Comparison of ENCODE assay signal across 11 mouse cellular contexts in genomic region chr2:130581201-130581600, GRCm38 (mm10). TPM values are rescaled to one million over a fixed set of nuclear protein-coding genes. Genes with fewer than 3 reads are reported as not detected.
DNase-seq lines count a peak whose midpoint lies in the region; ATAC-seq lines count a peak whose summit lies in the region.
"Had no signal": no experiment of that assay in that cellular context is flagged by ENCODE, and none has a peak within 500 bp of the region (broad histone marks: within the 10 kb centered on the region; RNA-seq: fewer than 3 reads in every experiment).

No protein-coding gene starts in this region.

- H3K36me3 ChIP-seq in heart, embryonic 13.5 days: no peaks in the 10 kb centered on the region
- H3K36me3 ChIP-seq in embryonic facial prominence, embryonic 10.5 days (replicated peaks): no peaks in the 10 kb centered on the region
- no peaks in the 10 kb centered on the region for H3K36me3 ChIP-seq in hindbrain, embryonic 16.5 days (ENCODE audit: control insufficient read depth, insufficient read depth, low read length)
- no peaks in the 10 kb centered on the region for H3K36me3 ChIP-seq in midbrain, embryonic 16.5 days (ENCODE audit: control insufficient read depth, insufficient read depth, low read length)

- H3K27ac ChIP-seq in heart, embryonic 13.5 days (replicated peaks): no peak overlapping the region
- H3K27ac ChIP-seq in embryonic facial prominence, embryonic 10.5 days (replicated peaks): no peak overlapping the region
- no peak overlapping the region for H3K27ac ChIP-seq in hindbrain, embryonic 16.5 days (ENCODE audit: low read depth, low read length)
- H3K27ac ChIP-seq in midbrain, embryonic 16.5 days (ENCODE audit: low read length): no peak overlapping the region

- intact Hi-C loops in heart, postnatal 25 days (cut with DNase I): no loop called here

- ATAC-seq in heart, embryonic 13.5 days (ENCODE audit: extremely low read depth, insufficient number of reproducible peaks, low FRiP score, low TSS enrichment): no peak
- ATAC-seq in hindbrain, embryonic 16.5 days: no peak
- ATAC-seq in midbrain, embryonic 16.5 days: no peak

- H3K27me3 ChIP-seq in heart, embryonic 13.5 days (replicated peaks): peaks cover 82% of the 10 kb centered on the region
- peaks cover 91% of the 10 kb centered on the region for H3K27me3 ChIP-seq in embryonic facial prominence, embryonic 10.5 days (replicated peaks; ENCODE audit: low read depth, poor library complexity, severe bottlenecking)
- H3K27me3 ChIP-seq in hindbrain, embryonic 16.5 days (replicated peaks; ENCODE audit: control insufficient read depth, insufficient read depth, low read length): peaks cover 52% of the 10 kb centered on the region
- H3K27me3 ChIP-seq in midbrain, embryonic 16.5 days (ENCODE audit: control insufficient read depth, insufficient read depth, low read depth, low read length): peaks cover 58% of the 10 kb centered on the region

- peak overlapping the region; percentile 67; the same call in 1 of the 2 replicates for H3K9ac ChIP-seq in heart, embryonic 13.5 days
- peak overlapping the region; percentile 38; the same call in 1 of the 2 replicates for H3K9ac ChIP-seq in hindbrain, embryonic 16.5 days (ENCODE audit: low read depth, low read length)
- no peak overlapping the region for H3K9ac ChIP-seq in midbrain, embryonic 16.5 days (ENCODE audit: low read depth, low read length)

- H3K4me1 ChIP-seq in heart, embryonic 13.5 days: peaks cover 54% of the 10 kb centered on the region
- peaks cover 29% of the 10 kb centered on the region for H3K4me1 ChIP-seq in embryonic facial prominence, embryonic 10.5 days
- peaks cover 12% of the 10 kb centered on the region for H3K4me1 ChIP-seq in hindbrain, embryonic 16.5 days (ENCODE audit: control insufficient read depth, insufficient read depth, low read depth, low read length)
- peaks cover 16% of the 10 kb centered on the region for H3K4me1 ChIP-seq in midbrain, embryonic 16.5 days (ENCODE audit: control insufficient read depth, insufficient read depth, low read length)

- DNase-seq in heart, postnatal 25 days (ENCODE audit: low spot score): no peak
- DNase-seq in embryonic facial prominence, embryonic 10.5 days (ENCODE audit: low spot score): no peak
- no peak for DNase-seq in urinary bladder, postnatal 10 days (ENCODE audit: low spot score)
- no peak for DNase-seq in frontal cortex, postnatal 14 days (ENCODE audit: low spot score in 2 of 2)
- DNase-seq in left cerebral cortex, adult 8-10 months (ENCODE audit: low spot score in 2 of 2): no peak
- DNase-seq: adrenal gland, adult 2 months; kidney, adult 11 months had no signal

- H3K4me2 ChIP-seq in heart, embryonic 13.5 days: peak overlapping the region; percentile 76
- H3K4me2 ChIP-seq in hindbrain, embryonic 16.5 days (ENCODE audit: low read length): peak overlapping the region; percentile 52
- H3K4me2 ChIP-seq in midbrain, embryonic 16.5 days (ENCODE audit: low read length): peak overlapping the region; percentile 57

- H3K9me3 ChIP-seq in heart, embryonic 13.5 days: no peaks in the 10 kb centered on the region
- no peaks in the 10 kb centered on the region for H3K9me3 ChIP-seq in embryonic facial prominence, embryonic 10.5 days
- no peaks in the 10 kb centered on the region for H3K9me3 ChIP-seq in hindbrain, embryonic 16.5 days (ENCODE audit: control insufficient read depth, low read length)
- H3K9me3 ChIP-seq in midbrain, embryonic 16.5 days (replicated peaks; ENCODE audit: control insufficient read depth, low read length, poor library complexity, severe bottlenecking): no peaks in the 10 kb centered on the region

- H3K4me3 ChIP-seq in heart, embryonic 13.5 days: peak overlapping the region; percentile 50
- peak overlapping the region; percentile 46 for H3K4me3 ChIP-seq in embryonic facial prominence, embryonic 10.5 days
- peak overlapping the region; percentile 33 for H3K4me3 ChIP-seq in hindbrain, embryonic 16.5 days (ENCODE audit: low read length)
- H3K4me3 ChIP-seq in midbrain, embryonic 16.5 days (ENCODE audit: low read depth, low read length): peak overlapping the region; percentile 29

- WGBS in heart, embryonic 13.5 days: 4% methylated on average over 16 of the region's 16 CpGs
- 3% methylated on average over 16 of the region's 16 CpGs for WGBS in embryonic facial prominence, embryonic 10.5 days
- WGBS in hindbrain, embryonic 16.5 days: 2% methylated on average over 16 of the region's 16 CpGs
- 4% methylated on average over 16 of the region's 16 CpGs for WGBS in midbrain, embryonic 16.5 days

RNA-seq across cellular contexts. Expression of gene Avp, which starts 1.2 kb away (rescaled TPM):
- polyA plus RNA-seq in heart, embryonic 13.5 days (2015; fragmentation: Nextera tagmentation; extraction: Ambion mirVana): not detected in 2 replicates
- total RNA-seq in heart, postnatal 25 days (2021): 1 to 10 TPM; 2.1 to 2.7 TPM
- polyA plus RNA-seq in embryonic facial prominence, embryonic 10.5 days (2016; fragmentation: Nextera tagmentation; extraction: Ambion mirVana): not detected in 2 replicates
- polyA plus RNA-seq in hindbrain, embryonic 16.5 days (2015; fragmentation: Nextera tagmentation; extraction: Ambion mirVana): 2.4 TPM in 1 of 2 replicates, not detected in the other
- 76.0 and 77.8 TPM in 2 replicates for polyA plus RNA-seq in midbrain, embryonic 16.5 days (2015; fragmentation: Nextera tagmentation; extraction: Ambion mirVana)
- total RNA-seq in left cerebral cortex, adult 8-10 months (2022): 10 to 100 TPM in 2 of 4 experiments, 1 to 10 TPM in 2; 5.0 to 23.8 (median 11.3) TPM
- total RNA-seq: adrenal gland, adult 2 months; megakaryocyte progenitor cell, adult 5-6 weeks had no signal
- polyA plus RNA-seq: adrenal gland, adult 2 months had no signal

RNA-seq across cellular contexts. Expression of gene Oxt, which starts 5.2 kb away (rescaled TPM):
- not detected in 2 replicates for polyA plus RNA-seq in heart, embryonic 13.5 days (2015; fragmentation: Nextera tagmentation; extraction: Ambion mirVana)
- total RNA-seq in heart, postnatal 25 days (2021): not detected
- polyA plus RNA-seq in embryonic facial prominence, embryonic 10.5 days (2016; fragmentation: Nextera tagmentation; extraction: Ambion mirVana): not detected in 2 replicates
- polyA plus RNA-seq in hindbrain, embryonic 16.5 days (2015; fragmentation: Nextera tagmentation; extraction: Ambion mirVana): 0.31 TPM in 1 of 2 replicates, not detected in the other
- polyA plus RNA-seq in midbrain, embryonic 16.5 days (2015; fragmentation: Nextera tagmentation; extraction: Ambion mirVana): 0.93 and 15.3 TPM in 2 replicates
- 1 to 10 TPM in 3 of 4 experiments, under 1 TPM in 1; 0.78 to 8.8 (median 2.9) TPM for total RNA-seq in left cerebral cortex, adult 8-10 months (2022)
- total RNA-seq: adrenal gland, adult 2 months; megakaryocyte progenitor cell, adult 5-6 weeks had no signal
- polyA plus RNA-seq: adrenal gland, adult 2 months had no signal

RNA-seq across cellular contexts. Expression of gene Mrps26, which starts 17.7 kb away (rescaled TPM):
- polyA plus RNA-seq in heart, embryonic 13.5 days (2015; fragmentation: Nextera tagmentation; extraction: Ambion mirVana): 71.8 and 72.3 TPM in 2 replicates
- 10 to 100 TPM; 73.0 to 73.7 TPM for total RNA-seq in heart, postnatal 25 days (2021)
- polyA plus RNA-seq in embryonic facial prominence, embryonic 10.5 days (2016; fragmentation: Nextera tagmentation; extraction: Ambion mirVana): 83.7 and 86.4 TPM in 2 replicates
- polyA plus RNA-seq in hindbrain, embryonic 16.5 days (2015; fragmentation: Nextera tagmentation; extraction: Ambion mirVana): 103 and 113 TPM in 2 replicates
- 99.4 and 109 TPM in 2 replicates for polyA plus RNA-seq in midbrain, embryonic 16.5 days (2015; fragmentation: Nextera tagmentation; extraction: Ambion mirVana)
- 10 to 100 TPM; 70.7 to 79.2 (median 72.7) TPM for total RNA-seq in left cerebral cortex, adult 8-10 months (2022)

RNA-seq across cellular contexts. Expression of gene Fastkd5, which starts 48.6 kb away (rescaled TPM):
- 11.9 and 12.0 TPM in 2 replicates for polyA plus RNA-seq in heart, embryonic 13.5 days (2015; fragmentation: Nextera tagmentation; extraction: Ambion mirVana)
- 1 to 10 TPM; 7.7 to 8.5 TPM for total RNA-seq in heart, postnatal 25 days (2021)
- polyA plus RNA-seq in embryonic facial prominence, embryonic 10.5 days (2016; fragmentation: Nextera tagmentation; extraction: Ambion mirVana): 23.3 and 25.5 TPM in 2 replicates
- polyA plus RNA-seq in hindbrain, embryonic 16.5 days (2015; fragmentation: Nextera tagmentation; extraction: Ambion mirVana): 9.7 and 10.8 TPM in 2 replicates
- polyA plus RNA-seq in midbrain, embryonic 16.5 days (2015; fragmentation: Nextera tagmentation; extraction: Ambion mirVana): 10.2 and 11.4 TPM in 2 replicates
- 1 to 10 TPM; 6.5 to 9.2 (median 7.3) TPM for total RNA-seq in left cerebral cortex, adult 8-10 months (2022)

RNA-seq across cellular contexts. Expression of gene Ubox5, which starts 48.6 kb away (rescaled TPM):
- 7.3 TPM in 2 replicates for polyA plus RNA-seq in heart, embryonic 13.5 days (2015; fragmentation: Nextera tagmentation; extraction: Ambion mirVana)
- 1 to 10 TPM; 4.0 to 4.2 TPM for total RNA-seq in heart, postnatal 25 days (2021)
- polyA plus RNA-seq in embryonic facial prominence, embryonic 10.5 days (2016; fragmentation: Nextera tagmentation; extraction: Ambion mirVana): 21.3 and 21.6 TPM in 2 replicates
- 8.9 and 9.9 TPM in 2 replicates for polyA plus RNA-seq in hindbrain, embryonic 16.5 days (2015; fragmentation: Nextera tagmentation; extraction: Ambion mirVana)
- 8.4 and 8.9 TPM in 2 replicates for polyA plus RNA-seq in midbrain, embryonic 16.5 days (2015; fragmentation: Nextera tagmentation; extraction: Ambion mirVana)
- total RNA-seq in left cerebral cortex, adult 8-10 months (2022): 10 to 100 TPM; 11.7 to 14.7 (median 12.5) TPM

Comparison
In these comparisons a context has a peak if more than half of its experiments do, and no peak if none do; other contexts are left out.
1. RNA of gene Avp, which starts 1.2 kb away (polyA plus RNA-seq): 76.0 to 77.8 TPM in midbrain, embryonic 16.5 days; 2.4 TPM in hindbrain, embryonic 16.5 days, not detected in heart, embryonic 13.5 days and not detected in embryonic facial prominence, embryonic 10.5 days; every median in the first group is over 10 times any median in the second.
2. Peak in every context shown above with its lines, with median percentiles within 50 percentile points of each other: H3K4me2 ChIP-seq and H3K4me3 ChIP-seq.